Mouse (Mus musculus): ENCODE data around the gene Nrxn1.

DNA sequence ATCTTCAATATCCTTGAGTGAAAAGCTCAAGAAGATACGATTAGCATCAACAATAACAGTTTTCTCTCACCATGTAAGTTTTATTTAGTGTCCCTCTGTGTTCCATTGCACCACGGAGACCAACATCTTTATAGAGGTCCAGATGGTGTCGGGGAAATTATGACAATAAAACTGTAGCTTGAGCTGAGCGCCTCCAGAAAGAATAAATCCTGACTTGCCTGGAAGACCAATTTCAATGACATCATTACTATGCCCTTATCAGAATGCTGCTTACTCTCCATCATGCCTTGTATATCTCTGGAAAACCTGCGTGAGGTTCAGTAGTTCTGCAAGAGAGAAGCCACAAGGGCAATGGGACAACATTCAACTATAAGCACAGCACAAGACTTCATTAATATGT lies 187.7 kb downstream of the Nrxn1 start:
- TF ChIP-seq MAFK (IDR thresholded peaks at IDR 0.05; ENCODE audit: borderline replicate concordance, low read depth, low read length) (no peak), CTCF (IDR thresholded peaks at IDR 0.05 in 2 of 3, conservative IDR thresholded peaks at IDR 0.05 in 1 of 3; ENCODE audit: control insufficient read depth in 1 of 3, insufficient read depth in 1 of 3, low read depth in 2 of 3, low read length in 3 of 3, poor library complexity in 1 of 3, severe bottlenecking in 1 of 3) (no peak), RCOR1 (IDR thresholded peaks at IDR 0.05; ENCODE audit: low read depth, low read length) (no peak), POLR2A (IDR thresholded peaks at IDR 0.05; ENCODE audit: control insufficient read depth in 1 of 2, insufficient read depth in 1 of 2, low read depth in 1 of 2, low read length in 2 of 2, poor library complexity in 1 of 2) (no peak), ZNF384 (IDR thresholded peaks at IDR 0.05; ENCODE audit: low read depth, low read length) (no peak)

Data from MEL (cell line).